ENCODE assay signal across 18 mouse cellular contexts in genomic region chr17:64108773-64109172, GRCm38 (mm10).
"Had no signal": no experiment of that assay in that cellular context is flagged by ENCODE, and none has a peak within 500 bp of the region (broad histone marks: within the 10 kb centered on the region; RNA-seq: fewer than 3 reads in every experiment).

No protein-coding gene starts in this region.

- H3K4me3 ChIP-seq: limb, embryonic 10.5 days; limb, embryonic 13.5 days; liver, embryonic 12.5 days; liver, embryonic 15.5 days; lung, embryonic 15.5 days had no signal

- H3K36me3 ChIP-seq: limb, embryonic 10.5 days; limb, embryonic 13.5 days; liver, embryonic 12.5 days; liver, embryonic 15.5 days; lung, embryonic 15.5 days had no signal

- DNase-seq: kidney, adult 18-20 months; kidney, adult 9 months; kidney, postnatal 14 days; kidney, postnatal 4 days; layer of hippocampus, adult 9-11 months; liver; lung, adult 18-20 months; lung, postnatal 14 days; lung, postnatal 4 days; right cerebral cortex, postnatal 4 days; thymus, postnatal 25 days had no signal

- H3K27me3 ChIP-seq: limb, embryonic 13.5 days; liver, embryonic 12.5 days; liver, embryonic 15.5 days; lung, embryonic 15.5 days had no signal

- H3K9me3 ChIP-seq: limb, embryonic 10.5 days; limb, embryonic 13.5 days; liver, embryonic 12.5 days; liver, embryonic 15.5 days; lung, embryonic 15.5 days had no signal

- H3K4me2 ChIP-seq: limb, embryonic 13.5 days; liver, embryonic 12.5 days; liver, embryonic 15.5 days; lung, embryonic 15.5 days had no signal

- ATAC-seq: intestine, embryonic 16.5 days; liver, embryonic 12.5 days; midbrain, embryonic 16.5 days had no signal

- H3K27ac ChIP-seq: limb, embryonic 10.5 days; limb, embryonic 13.5 days; liver, embryonic 12.5 days; liver, embryonic 15.5 days; lung, embryonic 15.5 days had no signal

- H3K4me1 ChIP-seq: liver, embryonic 15.5 days; lung, embryonic 15.5 days had no signal

- H3K9ac ChIP-seq: limb, embryonic 13.5 days; liver, embryonic 12.5 days; liver, embryonic 15.5 days; lung, embryonic 15.5 days had no signal
